ENCODE assay signal across 23 mouse cellular contexts in genomic region chr15:19153682-19154081, GRCm38 (mm10).
DNase-seq lines count a peak whose midpoint lies in the region; ATAC-seq and TF ChIP-seq lines count a peak whose summit lies in the region.
"Had no signal": no experiment of that assay in that cellular context is flagged by ENCODE, and none has a peak within 500 bp of the region (broad histone marks: within the 10 kb centered on the region; RNA-seq: fewer than 3 reads in every experiment).

No protein-coding gene starts in this region.

- intact Hi-C loops in left cerebral cortex, adult 2 months (cut with DNase I) = no loop called here
- intact Hi-C loops in left cerebral cortex, postnatal 10 days (cut with DNase I) = no loop called here

- TF ChIP-seq CTCF in forebrain, postnatal 0 days (IDR thresholded peaks at IDR 0.05; ENCODE audit: low read depth) = 0 out of 2 replicates have a peak, but pooled peaks have one; percentile 26
- peak; percentile 16 for TF ChIP-seq CTCF in left cerebral cortex, adult 2 months (IDR thresholded peaks at IDR 0.05)
- peak; percentile 18; the same call in 1 of the 2 replicates for TF ChIP-seq CTCF in E14TG2a.4 (conservative IDR thresholded peaks at IDR 0.05; ENCODE audit: low read length)

- no peak overlapping the region for H3K4me3 ChIP-seq in forebrain, postnatal 0 days (ENCODE audit: low read depth, low read length)
- H3K4me3 ChIP-seq in forebrain, embryonic 11.5 days (ENCODE audit: low read depth, low read length) = no peak overlapping the region
- H3K4me3 ChIP-seq in left cerebral cortex, adult 2 months = no peak overlapping the region
- no peak overlapping the region for H3K4me3 ChIP-seq in E14TG2a.4 (replicated peaks; ENCODE audit: low read length)
- no peak overlapping the region for H3K4me3 ChIP-seq in heart, embryonic 12.5 days
- H3K4me3 ChIP-seq: embryonic facial prominence, embryonic 13.5 days; forebrain, embryonic 13.5 days; gastrocnemius, adult 2 months; heart, embryonic 13.5 days had no signal

- no peak for ATAC-seq in forebrain, postnatal 0 days
- ATAC-seq in forebrain, embryonic 11.5 days (replicated peaks; ENCODE audit: low FRiP score) = no peak
- no peak for ATAC-seq in heart, embryonic 12.5 days (ENCODE audit: insufficient number of reproducible peaks, low FRiP score)
- ATAC-seq: activated CD4-positive, CD25-positive, alpha-beta regulatory T cell, adult 4 months; CD4-positive, CD25-positive, alpha-beta regulatory T cell, adult 4 months; forebrain, embryonic 13.5 days; hindbrain, postnatal 0 days had no signal

- H3K27ac ChIP-seq in forebrain, postnatal 0 days (ENCODE audit: low read depth, low read length) = no peak overlapping the region
- H3K27ac ChIP-seq in forebrain, embryonic 11.5 days (ENCODE audit: low read depth, low read length) = no peak overlapping the region
- H3K27ac ChIP-seq in left cerebral cortex, adult 2 months = no peak overlapping the region
- H3K27ac ChIP-seq in heart, embryonic 12.5 days (ENCODE audit: poor library complexity, severe bottlenecking) = no peak overlapping the region
- H3K27ac ChIP-seq: embryonic facial prominence, embryonic 13.5 days; forebrain, embryonic 13.5 days; gastrocnemius, adult 2 months; heart, embryonic 13.5 days; hindbrain, postnatal 0 days had no signal

- DNase-seq in forebrain, postnatal 0 days = no peak
- no peak for DNase-seq in forebrain, embryonic 11.5 days (ENCODE audit: low spot score)
- no peak for DNase-seq in left cerebral cortex, adult 2 months (ENCODE audit: extremely low spot score in 1 of 2, low spot score in 2 of 2)
- no peak for DNase-seq in left cerebral cortex, postnatal 10 days (ENCODE audit: extremely low spot score in 1 of 2, low spot score in 2 of 2)
- DNase-seq in R1 (ENCODE audit: low read depth, low spot score) = peak; percentile 17
- no peak for DNase-seq in cerebellum, adult 18-20 months
- DNase-seq: adrenal gland, adult 2 months; adrenal gland, postnatal 36 days; B cell, adult 2 months; cerebellum, adult 11 months; cerebellum, adult 9-10 months; cerebellum, postnatal 25 days; gastrocnemius, adult 2 months; gastrocnemius, postnatal 25 days; heart, postnatal 36 days had no signal

- no peaks in the 10 kb centered on the region for H3K4me1 ChIP-seq in forebrain, postnatal 0 days (ENCODE audit: insufficient read depth)
- no peaks in the 10 kb centered on the region for H3K4me1 ChIP-seq in forebrain, embryonic 11.5 days (replicated peaks; ENCODE audit: control insufficient read depth, insufficient read depth, low read length)
- H3K4me1 ChIP-seq in E14TG2a.4 (replicated peaks; ENCODE audit: low read depth, low read length) = no peaks in the 10 kb centered on the region
- H3K4me1 ChIP-seq in heart, embryonic 12.5 days (replicated peaks) = no peaks in the 10 kb centered on the region
- H3K4me1 ChIP-seq: embryonic facial prominence, embryonic 13.5 days; forebrain, embryonic 13.5 days; heart, embryonic 13.5 days had no signal

- H3K27me3 ChIP-seq in forebrain, postnatal 0 days (ENCODE audit: insufficient read depth, low read length) = no peaks in the 10 kb centered on the region
- no peaks in the 10 kb centered on the region for H3K27me3 ChIP-seq in forebrain, embryonic 11.5 days (ENCODE audit: control insufficient read depth, insufficient read depth, low read length)
- H3K27me3 ChIP-seq in E14TG2a.4 (ENCODE audit: insufficient read depth, low read length) = no peaks in the 10 kb centered on the region
- no peaks in the 10 kb centered on the region for H3K27me3 ChIP-seq in heart, embryonic 12.5 days (replicated peaks)
- H3K27me3 ChIP-seq: embryonic facial prominence, embryonic 13.5 days; forebrain, embryonic 13.5 days; heart, embryonic 13.5 days had no signal

- no peaks in the 10 kb centered on the region for H3K36me3 ChIP-seq in forebrain, postnatal 0 days (ENCODE audit: insufficient read depth)
- no peaks in the 10 kb centered on the region for H3K36me3 ChIP-seq in forebrain, embryonic 11.5 days (ENCODE audit: control insufficient read depth, insufficient read depth, low read length)
- no peaks in the 10 kb centered on the region for H3K36me3 ChIP-seq in E14TG2a.4 (ENCODE audit: insufficient read depth, low read length)
- H3K36me3 ChIP-seq in heart, embryonic 12.5 days = no peaks in the 10 kb centered on the region
- H3K36me3 ChIP-seq: embryonic facial prominence, embryonic 13.5 days; heart, embryonic 13.5 days had no signal

- H3K9me3 ChIP-seq in forebrain, postnatal 0 days (ENCODE audit: low read length) = no peaks in the 10 kb centered on the region
- H3K9me3 ChIP-seq in forebrain, embryonic 11.5 days (ENCODE audit: control insufficient read depth, low read length) = no peaks in the 10 kb centered on the region
- peaks cover 7% of the 10 kb centered on the region for H3K9me3 ChIP-seq in E14TG2a.4 (ENCODE audit: low read length)
- H3K9me3 ChIP-seq in heart, embryonic 12.5 days (replicated peaks) = no peaks in the 10 kb centered on the region
- H3K9me3 ChIP-seq: embryonic facial prominence, embryonic 13.5 days; forebrain, embryonic 13.5 days; heart, embryonic 13.5 days had no signal

- H3K9ac ChIP-seq in forebrain, postnatal 0 days = no peak overlapping the region
- no peak overlapping the region for H3K9ac ChIP-seq in forebrain, embryonic 11.5 days (ENCODE audit: low read length)
- no peak overlapping the region for H3K9ac ChIP-seq in heart, embryonic 12.5 days
- H3K9ac ChIP-seq: embryonic facial prominence, embryonic 13.5 days; forebrain, embryonic 13.5 days; heart, embryonic 13.5 days had no signal

- no peak overlapping the region for H3K4me2 ChIP-seq in forebrain, postnatal 0 days (ENCODE audit: low read depth)
- no peak overlapping the region for H3K4me2 ChIP-seq in forebrain, embryonic 11.5 days (ENCODE audit: low read depth, low read length, severe bottlenecking)
- H3K4me2 ChIP-seq in heart, embryonic 12.5 days = no peak overlapping the region
- H3K4me2 ChIP-seq: embryonic facial prominence, embryonic 13.5 days; forebrain, embryonic 13.5 days; heart, embryonic 13.5 days had no signal
